Mouse (Mus musculus): ENCODE data around the gene Rps23.

DNA sequence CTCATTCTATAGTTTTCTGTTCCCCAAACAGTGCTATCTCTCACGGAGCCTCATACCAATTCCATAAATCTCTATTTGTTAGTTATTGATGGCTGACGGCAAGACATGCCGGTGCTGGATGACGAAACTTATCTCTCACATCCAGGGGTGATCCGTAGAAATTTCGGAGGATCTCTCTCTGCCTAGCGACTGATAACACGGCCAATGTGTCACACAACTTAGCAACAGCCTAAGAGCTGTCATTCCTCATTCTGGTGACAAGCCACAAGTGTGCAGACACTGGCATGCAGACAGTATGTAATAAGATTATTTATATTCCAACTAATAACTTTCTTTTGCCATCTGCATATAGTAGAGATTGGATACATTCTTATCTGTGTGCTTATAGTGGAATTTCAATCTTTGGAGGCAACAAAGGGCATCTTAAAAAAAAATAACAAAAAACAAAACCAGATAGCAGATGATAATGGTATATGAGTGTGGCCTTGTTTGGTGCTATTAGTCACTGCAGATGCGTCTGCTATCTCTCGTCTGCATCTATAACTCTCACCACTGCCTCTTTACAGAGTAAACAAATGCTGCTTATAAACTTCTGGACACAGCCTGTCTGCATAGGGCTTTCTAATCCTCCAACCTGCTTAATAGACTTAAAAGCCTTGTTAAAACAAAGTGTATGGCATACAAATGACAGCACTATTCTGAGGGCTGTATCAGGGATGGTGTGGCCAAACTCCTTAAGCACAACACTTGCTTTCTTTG, 47.7 kb downstream of the Rps23 start:
- TF ChIP-seq CTCF (IDR thresholded peaks at IDR 0.05; ENCODE audit: insufficient read depth, low read depth, low read length) (no peak), POLR2A (IDR thresholded peaks at IDR 0.05; ENCODE audit: insufficient read depth, low read depth, low read length) (no peak)
